Mouse (Mus musculus) right cerebral cortex, adult 2 months (tissue): ENCODE measurements around the gene Pno1.

ENCODE experiments used
- DNase-seq, 2 experiments: peaks; one replicate each; pipeline ENCODE4 v3.0.0; 2021 to 2022; ENCODE audit warnings: low spot score in 2 of 2

Pno1 gene

GRCm38 (mm10) chr11:17180753-17181152 lies 30.6 kb downstream of the Pno1 start:
- no peak for DNase-seq

- no peak for DNase-seq
Observed at GRCm38 (mm10) chr11:17176638-17177037, 34.7 kb downstream of the Pno1 start.

DNA sequence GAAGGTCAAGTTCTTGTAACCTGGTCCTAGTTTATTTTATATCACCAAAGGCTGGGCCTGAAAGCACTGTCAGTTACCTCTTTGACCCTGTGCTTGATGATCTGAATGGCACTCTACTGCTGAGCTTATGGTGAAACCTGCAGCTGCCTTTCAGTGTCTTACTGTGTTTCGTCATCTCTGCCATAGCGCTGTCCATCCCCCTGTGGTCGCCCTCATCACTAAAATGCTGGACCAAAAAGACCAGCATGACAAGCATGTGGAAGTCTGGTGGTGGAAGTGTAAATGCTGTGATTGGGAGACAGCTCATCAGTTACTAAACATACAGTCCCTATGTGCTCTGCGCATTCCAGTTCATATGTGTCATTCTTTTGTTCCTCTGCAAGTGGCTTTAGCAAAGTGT lies 39.1 kb downstream of the Pno1 start:
- no peak for DNase-seq

- DNase-seq = no peak
Observed at GRCm38 (mm10) chr11:17170938-17171729, 40.2 kb downstream of the Pno1 start.

GRCm38 (mm10) chr11:17169262-17169661 lies 42.1 kb downstream of the Pno1 start:
- no peak for DNase-seq

GRCm38 (mm10) chr11:17166627-17167026 lies 44.7 kb downstream of the Pno1 start:
- no peak for DNase-seq

DNA sequence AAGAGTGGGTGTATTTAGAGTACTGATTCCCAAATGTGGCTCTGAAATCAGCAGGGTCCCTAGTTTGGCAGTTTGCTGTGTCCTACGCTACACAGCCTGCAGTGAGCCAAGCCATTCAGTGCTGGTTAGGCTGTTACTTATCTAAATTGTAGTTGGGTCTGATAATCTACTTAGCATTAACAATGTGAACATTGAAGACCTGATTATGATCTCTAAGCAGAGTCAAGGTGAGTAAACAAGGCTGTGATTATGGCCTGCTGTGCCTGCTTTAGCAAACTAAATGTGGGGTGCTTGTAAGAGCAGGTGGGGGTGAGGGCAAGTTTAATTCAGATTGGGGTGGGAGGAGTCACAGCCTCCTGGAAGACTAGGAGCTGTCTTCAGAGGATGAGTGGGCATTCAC lies 47.4 kb downstream of the Pno1 start:
- DNase-seq = no peak

DNA sequence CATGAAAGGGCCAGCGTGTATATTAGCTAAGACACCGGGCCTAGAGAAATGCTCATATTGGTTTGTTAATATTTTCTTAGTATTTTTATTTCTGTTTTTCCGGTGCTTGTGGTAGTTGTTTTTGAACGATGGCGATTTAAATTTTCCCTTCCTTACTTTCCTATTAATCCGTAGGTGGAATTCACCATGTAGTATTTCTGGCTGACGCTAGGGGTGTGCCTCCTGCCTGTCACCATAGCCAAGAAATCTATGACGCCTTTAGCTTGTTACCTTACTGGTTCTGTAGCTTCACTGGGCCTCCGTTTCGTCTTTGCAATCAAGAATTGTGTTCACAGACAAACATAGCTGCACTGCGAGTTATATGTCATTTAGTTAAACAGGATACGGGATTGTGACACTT lies 51.1 kb downstream of the Pno1 start:
- peak; percentile 46 to 56 for DNase-seq

DNA sequence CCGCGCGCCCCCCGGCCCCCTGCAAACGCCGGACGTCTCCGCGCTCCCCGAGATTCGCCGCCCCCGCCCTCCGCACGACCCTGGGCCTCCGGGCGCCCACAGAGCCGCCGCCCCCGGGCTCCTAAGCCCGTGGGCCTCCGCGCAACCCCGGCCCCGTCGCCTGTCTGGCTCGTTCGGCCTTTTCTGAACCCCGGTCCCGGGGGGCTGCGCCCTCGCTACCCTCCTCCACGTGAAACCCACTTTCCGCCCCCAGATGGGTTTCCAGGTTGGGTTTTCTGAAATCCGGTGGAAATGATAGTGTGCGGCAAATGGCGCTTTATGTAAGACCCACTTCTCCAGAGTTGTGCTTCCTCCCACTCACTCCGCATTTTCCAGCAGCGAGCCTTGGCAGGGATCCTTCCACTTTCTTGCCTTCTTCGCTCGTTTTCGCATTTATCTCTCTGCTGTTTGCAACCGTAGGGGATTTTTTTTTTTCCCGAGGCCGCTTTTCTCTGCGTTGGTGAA lies 51.6 kb downstream of the Pno1 start:
- peak; percentile 77 to 78 for DNase-seq

- DNase-seq = peak; percentile 93 to 96
Observed at GRCm38 (mm10) chr11:17158858-17159737, 52.3 kb downstream of the Pno1 start, which contains the start of gene Ppp3r1. Gene Ppp3r1 (plus strand): TSS chr11:17159263.
